Mouse (Mus musculus): ENCODE data around the gene Xlr4a.
"Not testable (repeated sequence)": the region's sequence is repeated elsewhere in the genome, so short reads cannot be mapped to it uniquely, and the experiment has no call there.

The Xlr4a gene

DNA sequence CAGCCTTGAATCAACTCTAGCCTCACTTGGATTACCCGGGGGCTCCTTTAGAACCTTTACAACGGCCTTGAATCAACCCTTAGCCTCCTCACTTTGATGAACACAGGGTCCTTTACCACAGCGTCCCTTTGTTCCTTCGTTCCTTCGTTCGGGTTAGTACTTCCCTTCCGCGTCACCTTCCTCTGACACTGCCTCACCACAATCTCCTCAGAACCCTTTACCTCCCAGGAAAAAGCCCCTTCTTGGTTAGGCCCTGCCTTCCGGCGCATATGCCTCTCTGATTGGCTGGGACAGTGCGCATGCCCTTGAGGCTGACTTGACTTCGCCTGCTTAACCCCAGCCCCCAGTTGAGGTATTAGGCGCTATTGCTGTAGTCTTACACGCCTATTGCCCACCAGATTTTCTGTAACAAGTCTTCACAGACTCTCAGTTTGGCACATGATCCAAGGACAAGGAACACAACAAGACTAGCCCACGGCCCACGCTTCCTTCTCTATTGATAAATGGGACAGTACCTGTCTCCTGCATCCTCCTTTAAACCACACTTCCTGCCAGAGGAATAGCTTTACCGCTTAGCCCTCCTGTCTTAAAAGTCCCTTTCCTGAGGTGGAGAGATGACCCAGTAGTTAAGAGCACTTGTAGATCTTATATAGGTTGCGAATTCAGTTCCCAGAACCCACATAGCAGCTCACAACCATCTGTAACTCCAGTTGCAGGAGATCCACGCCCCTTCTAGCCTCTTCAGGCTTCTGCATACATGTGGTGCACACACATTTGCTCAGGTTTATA lies at the start of gene Xlr4a:
Gene Xlr4a (minus strand): TSS at position 212 of the 789 bp plus-strand sequence.
- not testable (repeated sequence) for H3K4me3 ChIP-seq (replicated peaks; ENCODE audit: low read length); H3K36me3 ChIP-seq (ENCODE audit: insufficient read depth, low read length); H3K4me1 ChIP-seq (replicated peaks; ENCODE audit: low read depth, low read length); H3K27me3 ChIP-seq (ENCODE audit: insufficient read depth, low read length); H3K9me3 ChIP-seq (ENCODE audit: low read length)

DNA sequence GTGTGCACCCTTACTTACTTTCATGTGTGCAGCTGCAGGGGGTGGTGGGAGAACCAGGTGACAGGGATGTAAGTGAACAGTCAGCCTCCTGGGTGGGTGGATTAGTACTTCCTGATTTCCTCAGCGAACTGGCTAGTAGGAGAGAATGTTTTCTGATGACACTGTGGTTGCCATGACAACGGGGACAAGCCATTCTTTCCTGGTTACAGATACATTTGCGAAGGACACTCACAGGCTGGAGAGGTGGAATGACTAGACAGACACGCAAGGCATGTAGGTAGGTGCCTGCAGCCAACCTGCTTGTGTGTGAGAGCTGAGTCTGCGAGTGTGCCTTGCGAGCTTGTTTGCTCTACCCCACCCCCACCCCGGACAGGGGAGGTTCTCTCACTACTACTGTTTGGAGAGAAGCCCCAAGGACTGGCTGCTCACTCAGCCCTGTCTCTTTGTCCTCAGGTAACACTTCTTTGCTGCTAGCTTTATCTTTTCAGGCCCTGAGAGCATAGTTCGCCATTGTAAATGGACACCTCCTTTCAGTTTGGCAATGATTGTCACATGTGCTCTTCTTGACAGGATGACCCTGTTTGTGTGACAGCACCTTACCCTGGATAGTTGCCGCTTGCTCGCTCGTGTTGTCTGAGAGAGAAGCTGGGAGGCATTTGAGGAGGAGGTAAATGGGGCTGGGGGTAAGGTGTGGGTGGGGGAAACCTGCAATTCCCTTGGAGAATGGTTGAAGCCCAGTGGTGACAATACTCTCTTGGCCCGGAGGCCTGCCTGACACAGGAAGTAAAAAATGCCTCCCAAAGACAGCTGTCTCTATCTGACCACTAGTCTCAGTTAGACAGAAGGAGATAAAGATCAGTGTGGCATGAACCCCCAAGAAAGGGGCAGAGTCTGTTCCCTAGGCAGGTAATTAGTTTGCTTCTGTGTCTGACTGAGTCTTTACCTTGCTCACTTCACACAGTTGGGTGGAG lies 40.9 kb upstream of the Xlr4a start:
- H3K4me3 ChIP-seq (replicated peaks; ENCODE audit: low read length); H3K36me3 ChIP-seq (ENCODE audit: insufficient read depth, low read length); H3K4me1 ChIP-seq (replicated peaks; ENCODE audit: low read depth, low read length); H3K27me3 ChIP-seq (ENCODE audit: insufficient read depth, low read length); H3K9me3 ChIP-seq (ENCODE audit: low read length): not testable (repeated sequence)

DNA sequence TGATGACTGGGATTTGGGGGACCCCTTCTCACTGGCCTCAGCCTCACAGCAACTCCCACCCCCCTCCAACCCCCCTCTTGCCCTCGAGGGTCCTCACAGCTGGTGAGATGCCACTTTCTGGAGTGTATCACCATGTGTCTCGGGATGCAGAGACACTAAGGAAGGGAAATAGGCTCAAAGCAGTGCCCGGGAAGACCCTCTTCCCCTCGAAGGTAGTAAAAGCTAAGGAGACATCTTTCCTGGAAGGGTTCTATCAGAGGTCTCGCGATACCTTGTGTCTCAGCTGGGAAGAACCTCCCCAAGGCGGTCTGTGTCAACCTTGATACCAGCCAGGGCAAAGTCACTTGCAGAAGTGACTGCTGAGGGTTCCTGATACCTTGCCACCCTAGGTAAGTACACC lies 34.5 kb upstream of the Xlr4a start, which contains the start of gene Gm14685:
Gene Gm14685 (plus strand): TSS at position 301 of the 400 bp plus-strand sequence.
- H3K4me1 ChIP-seq (replicated peaks; ENCODE audit: low read depth, low read length); H3K4me3 ChIP-seq (replicated peaks; ENCODE audit: low read length); H3K9me3 ChIP-seq (ENCODE audit: low read length); H3K36me3 ChIP-seq (ENCODE audit: insufficient read depth, low read length); H3K27me3 ChIP-seq (ENCODE audit: insufficient read depth, low read length): not testable (repeated sequence)

DNA sequence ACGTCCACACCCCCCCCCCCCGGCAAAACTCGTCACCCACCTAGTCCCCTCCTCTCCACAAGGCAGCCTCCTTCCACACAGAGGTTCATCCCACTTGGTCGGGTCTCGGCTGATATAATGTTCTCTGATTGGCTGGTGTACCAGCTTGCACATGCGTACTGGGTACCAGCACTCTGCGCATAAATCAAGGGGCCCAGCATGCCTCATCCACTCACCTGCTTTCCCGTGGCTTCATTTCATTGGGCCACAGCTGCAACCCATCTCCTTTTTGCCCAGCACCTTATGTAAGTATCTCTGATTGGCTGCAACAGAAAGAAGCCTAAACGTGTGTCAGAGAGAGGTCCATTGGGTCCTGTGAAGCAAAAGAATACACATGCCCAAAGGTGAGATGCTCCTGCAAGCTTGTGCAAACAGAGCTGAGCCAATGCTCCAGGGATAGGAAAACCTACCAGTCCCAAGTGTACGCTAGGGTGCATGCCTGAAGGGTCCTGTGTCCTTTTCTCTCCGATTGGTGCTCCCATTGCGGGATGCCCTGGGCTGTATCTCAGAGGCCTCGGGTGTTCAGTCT lies 14.7 kb upstream of the Xlr4a start, which contains the start of gene Xlr3a:
Gene Xlr3a (minus strand): TSS at position 155 of the 568 bp plus-strand sequence.
- H3K27me3 ChIP-seq (ENCODE audit: insufficient read depth, low read length); H3K36me3 ChIP-seq (ENCODE audit: insufficient read depth, low read length); H3K4me3 ChIP-seq (replicated peaks; ENCODE audit: low read length); H3K9me3 ChIP-seq (ENCODE audit: low read length); H3K4me1 ChIP-seq (replicated peaks; ENCODE audit: low read depth, low read length): not testable (repeated sequence)

DNA sequence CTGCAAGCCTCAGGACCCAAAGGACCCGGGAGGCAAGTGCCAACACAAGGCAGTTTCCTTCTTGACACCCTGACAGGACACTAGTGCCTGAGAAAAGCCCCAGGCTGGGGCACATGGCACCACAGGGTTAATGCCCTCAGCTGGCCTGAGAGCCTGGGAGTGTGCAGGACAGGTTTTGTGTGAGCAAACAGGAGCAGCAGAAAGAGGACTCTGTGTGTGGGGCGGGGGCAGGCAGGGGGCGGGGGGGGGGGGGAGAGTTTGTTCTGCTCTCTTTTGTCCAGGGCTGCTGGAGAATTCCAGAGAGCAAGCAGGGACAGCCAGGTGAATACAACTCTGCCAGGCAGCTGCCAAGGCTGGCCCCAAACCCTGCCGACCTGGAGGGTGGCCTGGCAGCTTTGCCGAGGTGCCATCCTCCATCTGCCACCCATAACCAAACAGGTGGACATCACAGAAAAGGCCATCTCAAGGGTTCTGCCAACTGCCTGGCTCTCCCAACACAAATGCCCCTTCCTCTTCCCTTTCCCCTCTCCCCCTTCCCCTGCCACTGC lies 15.4 kb downstream of the Xlr4a start:
- Histone ChIP-seq H3K27me3 (ENCODE audit: insufficient read depth, low read length) (peaks cover 39% of the 10 kb centered on the region), H3K4me1 (replicated peaks; ENCODE audit: low read depth, low read length) (peaks cover 10% of the 10 kb centered on the region; the same call in 1 of the 2 replicates)
- H3K4me3 ChIP-seq (replicated peaks; ENCODE audit: low read length); H3K9me3 ChIP-seq (ENCODE audit: low read length); H3K36me3 ChIP-seq (ENCODE audit: insufficient read depth, low read length): not testable (repeated sequence)

DNA sequence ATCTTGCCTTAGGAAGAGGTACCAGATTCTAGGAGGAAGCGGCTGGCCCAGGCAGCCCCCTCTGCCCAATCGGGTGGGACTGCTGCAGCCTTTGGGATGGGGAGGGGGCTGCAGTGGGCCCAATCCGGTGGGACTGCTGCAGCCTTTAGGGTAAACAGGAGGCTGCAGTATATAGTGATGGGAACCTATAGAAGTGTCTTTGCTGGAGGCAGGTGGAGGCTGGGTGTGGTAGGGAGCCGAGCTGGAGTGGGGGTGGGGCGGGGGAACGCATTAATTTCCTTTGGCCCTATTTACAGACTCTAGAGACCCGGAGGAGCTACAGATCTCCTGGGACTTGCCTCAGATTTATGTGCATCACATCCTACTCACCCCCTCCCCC lies 17.9 kb downstream of the Xlr4a start, which contains the start of gene Pnma3:
Gene Pnma3 (plus strand): TSS at position 373 of the 379 bp plus-strand sequence.
- Histone ChIP-seq H3K36me3 (ENCODE audit: insufficient read depth, low read length) (no peaks in the 10 kb centered on the region), H3K4me3 (replicated peaks; ENCODE audit: low read length) (peak within 1 kb of the TSS; percentile 29; the same call in 1 of the 2 replicates), H3K4me1 (replicated peaks; ENCODE audit: low read depth, low read length) (peaks cover 10% of the 10 kb centered on the region; the same call in 1 of the 2 replicates), H3K9me3 (ENCODE audit: low read length) (no peaks in the 10 kb centered on the region), H3K27me3 (ENCODE audit: insufficient read depth, low read length) (peaks cover 41% of the 10 kb centered on the region)
- no peak for TF ChIP-seq POU5F1 (IDR thresholded peaks at IDR 0.05; ENCODE audit: borderline replicate concordance, low read length)
- TF ChIP-seq CTCF (conservative IDR thresholded peaks at IDR 0.05; ENCODE audit: low read length), result no peak
- no peak for TF ChIP-seq NANOG (IDR thresholded peaks at IDR 0.05; ENCODE audit: borderline replicate concordance, low read length)

DNA sequence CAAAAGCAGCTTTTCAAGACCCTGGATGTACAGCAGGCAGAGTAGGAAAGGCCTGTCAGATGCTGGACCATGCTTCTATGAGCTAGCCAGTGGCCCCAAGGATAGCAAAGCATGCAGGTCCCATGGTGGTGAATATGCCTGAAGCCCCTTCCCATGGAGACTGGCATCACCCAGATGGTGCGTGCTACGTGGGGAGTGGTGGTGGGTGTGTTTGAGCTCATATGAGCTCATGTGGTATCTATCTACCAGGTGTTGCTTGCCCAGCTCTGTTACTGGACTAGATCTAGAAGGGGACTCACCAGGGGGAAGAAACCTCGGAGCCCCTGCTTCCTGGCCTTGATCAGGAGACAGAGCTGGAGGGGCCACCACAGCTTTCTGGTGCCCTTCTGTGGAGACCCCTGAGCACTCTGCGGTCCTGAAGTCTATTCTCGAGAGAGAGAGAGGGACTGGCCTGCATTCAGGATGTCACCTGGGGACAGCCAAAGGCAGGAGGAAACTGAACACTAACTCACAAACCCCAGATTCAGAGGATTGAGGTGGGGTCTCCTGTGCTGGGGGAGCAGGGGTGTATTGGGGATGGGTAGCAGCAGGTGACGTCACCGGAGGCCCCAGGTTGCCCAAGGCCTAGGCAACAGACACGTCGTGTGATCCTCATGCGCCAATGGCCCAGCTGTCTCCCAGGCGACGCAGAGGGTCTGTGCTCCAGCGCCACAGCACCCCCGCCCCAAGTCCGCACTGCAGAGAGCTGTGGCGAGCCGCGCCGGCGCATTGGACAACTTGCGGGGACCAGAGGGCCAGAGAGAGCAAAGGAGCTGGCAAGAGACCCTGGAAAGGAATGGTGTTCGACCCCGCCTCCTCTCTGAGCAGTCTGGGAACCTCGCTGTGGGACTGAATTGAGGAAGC lies 18.5 kb downstream of the Xlr4a start:
- Histone ChIP-seq H3K9me3 (ENCODE audit: low read length) (no peaks in the 10 kb centered on the region), H3K36me3 (ENCODE audit: insufficient read depth, low read length) (no peaks in the 10 kb centered on the region), H3K27me3 (ENCODE audit: insufficient read depth, low read length) (peaks cover 41% of the 10 kb centered on the region), H3K4me3 (replicated peaks; ENCODE audit: low read length) (peak overlapping the region; percentile 29; the same call in 1 of the 2 replicates), H3K4me1 (replicated peaks; ENCODE audit: low read depth, low read length) (peaks cover 10% of the 10 kb centered on the region; the same call in 1 of the 2 replicates)
- no peak for TF ChIP-seq NANOG (IDR thresholded peaks at IDR 0.05; ENCODE audit: borderline replicate concordance, low read length)
- TF ChIP-seq POU5F1 (IDR thresholded peaks at IDR 0.05; ENCODE audit: borderline replicate concordance, low read length), result no peak
- no peak for TF ChIP-seq CTCF (conservative IDR thresholded peaks at IDR 0.05; ENCODE audit: low read length)

DNA sequence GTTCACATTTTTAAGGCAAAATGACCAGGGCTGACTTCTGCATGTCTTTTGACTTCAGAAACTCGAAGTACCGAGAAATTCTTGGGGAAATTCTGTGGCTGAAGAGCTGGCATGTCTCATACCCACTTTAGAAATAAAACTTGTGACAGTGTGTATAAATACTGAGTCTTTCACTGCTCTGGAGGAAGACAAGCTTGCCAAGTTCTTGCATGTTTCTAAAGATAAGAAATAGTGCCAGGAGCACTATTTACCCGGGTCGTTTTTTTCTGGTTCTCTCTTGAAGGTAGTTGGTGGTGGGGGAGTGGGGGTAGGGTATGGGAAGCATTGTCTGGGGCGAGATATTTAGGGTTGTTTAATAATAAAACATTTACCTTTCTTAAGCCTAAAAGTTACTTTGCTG lies 20.0 kb downstream of the Xlr4a start:
- Histone ChIP-seq H3K36me3 (ENCODE audit: insufficient read depth, low read length) (no peaks in the 10 kb centered on the region), H3K4me1 (replicated peaks; ENCODE audit: low read depth, low read length) (peaks cover 10% of the 10 kb centered on the region; the same call in 1 of the 2 replicates), H3K4me3 (replicated peaks; ENCODE audit: low read length) (no peak overlapping the region), H3K27me3 (ENCODE audit: insufficient read depth, low read length) (peaks cover 37% of the 10 kb centered on the region), H3K9me3 (ENCODE audit: low read length) (no peaks in the 10 kb centered on the region)
- TF ChIP-seq POU5F1 (IDR thresholded peaks at IDR 0.05; ENCODE audit: borderline replicate concordance, low read length), result no peak
- no peak for TF ChIP-seq NANOG (IDR thresholded peaks at IDR 0.05; ENCODE audit: borderline replicate concordance, low read length)
- no peak for TF ChIP-seq CTCF (conservative IDR thresholded peaks at IDR 0.05; ENCODE audit: low read length)
